8 mouse cellular contexts compared by ENCODE assay signal in the genomic region with DNA sequence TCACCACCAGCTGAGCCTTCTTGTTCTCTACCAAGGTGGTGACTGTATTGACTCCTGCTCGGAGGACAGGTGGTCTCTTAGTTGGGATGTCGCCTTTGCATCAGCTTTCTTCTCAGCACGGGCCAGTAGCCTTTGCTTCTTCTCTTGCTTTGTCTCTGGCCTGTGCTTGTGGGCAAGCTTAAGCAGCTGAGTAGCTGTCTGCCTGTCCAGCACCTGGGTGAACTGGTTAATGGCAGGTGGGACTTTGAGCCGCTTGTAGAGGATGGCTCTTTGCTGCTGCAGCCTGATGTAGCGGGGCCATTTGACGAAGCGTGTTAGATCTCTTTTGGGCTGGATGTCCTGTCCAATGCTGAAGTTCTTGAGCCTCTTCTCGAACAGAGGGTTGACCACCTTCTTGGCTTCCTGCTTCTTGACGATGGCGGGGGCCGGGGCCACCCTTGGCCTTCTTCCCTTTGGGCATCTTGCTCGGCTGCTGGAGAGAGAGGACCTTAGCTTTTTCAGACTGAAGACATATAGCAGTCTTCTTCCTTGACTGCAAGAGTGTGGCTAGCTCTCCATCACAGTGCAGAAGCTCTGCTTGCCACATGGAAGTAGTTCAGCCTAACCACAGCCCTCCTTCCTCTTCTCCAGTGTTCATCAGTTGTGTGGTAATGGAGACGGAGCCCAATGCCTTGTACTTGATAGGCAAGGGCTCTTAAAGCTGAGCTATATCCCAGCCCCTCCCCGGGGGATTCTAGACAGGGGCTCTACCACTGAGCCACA. TPM values are rescaled to one million over a fixed set of nuclear protein-coding genes. Genes with fewer than 3 reads are reported as not detected.
DNase-seq lines count a peak whose midpoint lies in the region; ATAC-seq and TF ChIP-seq lines count a peak whose summit lies in the region.
"Not testable (repeated sequence)": the region's sequence is repeated elsewhere in the genome, so short reads cannot be mapped to it uniquely, and the experiment has no call there.
"Had no signal": no experiment of that assay in that cellular context is flagged by ENCODE, and none has a peak within 500 bp of the region (broad histone marks: within the 10 kb centered on the region; RNA-seq: fewer than 3 reads in every experiment).

No protein-coding gene starts in this region.

- H3K4me1 ChIP-seq in bone marrow, adult 2 months (ENCODE audit: control insufficient read depth, insufficient read depth, low read length): peaks cover 18% of the 10 kb centered on the region
- H3K4me1 ChIP-seq in liver, postnatal 0 days (ENCODE audit: insufficient read depth): not testable (repeated sequence)

- not testable (repeated sequence) for H3K4me2 ChIP-seq in liver, postnatal 0 days (ENCODE audit: low read depth, low read length)

- WGBS in bone marrow, adult 2 months: 53% methylated on average over 14 of the region's 14 CpGs
- WGBS in liver, postnatal 0 days (ENCODE audit: insufficient replicate concordance): 71% methylated on average over 14 of the region's 14 CpGs

- H3K27me3 ChIP-seq in liver, postnatal 0 days (ENCODE audit: insufficient read depth, low read length): not testable (repeated sequence)

- H3K27ac ChIP-seq in bone marrow, adult 2 months (ENCODE audit: control insufficient read depth, insufficient read depth, low read depth, low read length, poor library complexity): peak overlapping the region; percentile 78
- peak overlapping the region; percentile 44; the same call in 1 of the 2 replicates for H3K27ac ChIP-seq in liver, postnatal 0 days (ENCODE audit: low read depth)

- H3K36me3 ChIP-seq in liver, postnatal 0 days (replicated peaks; ENCODE audit: insufficient read depth, low read length): not testable (repeated sequence)

- not testable (repeated sequence) for TF ChIP-seq POLR2A in bone marrow, adult 2 months (IDR thresholded peaks at IDR 0.05; ENCODE audit: borderline replicate concordance, control insufficient read depth, low read depth, low read length)

- H3K9ac ChIP-seq in liver, postnatal 0 days (replicated peaks): not testable (repeated sequence)

- not testable (repeated sequence) for TF ChIP-seq CTCF in bone marrow, adult 2 months (IDR thresholded peaks at IDR 0.05; ENCODE audit: control insufficient read depth, insufficient read depth, low read length); liver, postnatal 0 days (IDR thresholded peaks at IDR 0.05; ENCODE audit: low read depth)

- ATAC-seq in granulocyte monocyte progenitor cell, adult 5-6 weeks (replicated peaks; ENCODE audit: poor library complexity, severe bottlenecking): peak; percentile 80
- peak; percentile 81 to 94 for ATAC-seq in hematopoietic stem cell, adult 5-6 weeks (replicated peaks in 1 of 2; ENCODE audit: insufficient read depth in 1 of 2, low FRiP score in 2 of 2, low TSS enrichment in 1 of 2, low read depth in 1 of 2, poor library complexity in 2 of 2, severe bottlenecking in 2 of 2)
- ATAC-seq in liver, postnatal 0 days: not testable (repeated sequence)
- peak; percentile 78 for ATAC-seq in megakaryocyte progenitor cell, adult 5-6 weeks (replicated peaks; ENCODE audit: poor library complexity)
- ATAC-seq in monocyte, adult 5-6 weeks (replicated peaks; ENCODE audit: insufficient number of reproducible peaks, low FRiP score, low TSS enrichment, poor library complexity, severe bottlenecking): peak; percentile 82

- not testable (repeated sequence) for TF ChIP-seq EP300 in liver, postnatal 0 days (IDR thresholded peaks at IDR 0.05; ENCODE audit: low read depth)

- not testable (repeated sequence) for H3K9me3 ChIP-seq in liver, postnatal 0 days (ENCODE audit: low read length)

- DNase-seq in liver, postnatal 0 days: not testable (repeated sequence)
- peak; percentile 47 for DNase-seq in lung, postnatal 36 days

- H3K4me3 ChIP-seq in bone marrow, adult 2 months (replicated peaks; ENCODE audit: control insufficient read depth, low read depth, low read length); liver, postnatal 0 days (ENCODE audit: low read depth, low read length): not testable (repeated sequence)

RNA-seq across cellular contexts. Expression of a gene that starts 12.8 kb away (rescaled TPM):
- polyA plus RNA-seq in bone marrow, adult 2 months (2011; ENCODE audit: insufficient read depth, insufficient read length, low replicate concordance, missing spikeins): 40.9 and 47.7 TPM in 2 replicates
- total RNA-seq in granulocyte monocyte progenitor cell, adult 5-6 weeks (2014; fragmentation: Nextera tagmentation): 32.2 and 42.1 TPM in 2 replicates
- total RNA-seq in granulocyte monocyte progenitor cell, adult 5-6 weeks (2017): 45.2 and 89.4 TPM in 2 replicates
- 42.5 and 55.0 TPM in 2 replicates for total RNA-seq in hematopoietic stem cell, adult 5-6 weeks (2017)
- polyA plus RNA-seq in liver, postnatal 0 days (2015; fragmentation: Nextera tagmentation; extraction: Ambion mirVana): 19.6 and 19.9 TPM in 2 replicates
- total RNA-seq in megakaryocyte progenitor cell, adult 5-6 weeks (2015): 21.0 and 26.5 TPM in 2 replicates
- 51.5 and 78.2 TPM in 2 replicates for total RNA-seq in megakaryocyte progenitor cell, adult 5-6 weeks (2017)
- 11.6 to 44.1 TPM (median 27.7 TPM) in 3 replicates for total RNA-seq in monocyte, adult 5-6 weeks (2017)

RNA-seq across cellular contexts. Expression of a gene that starts 34.8 kb away (rescaled TPM):
- 5.1 and 6.3 TPM in 2 replicates for polyA plus RNA-seq in bone marrow, adult 2 months (2011; ENCODE audit: insufficient read depth, insufficient read length, low replicate concordance, missing spikeins)
- 32.9 and 67.0 TPM in 2 replicates for total RNA-seq in granulocyte monocyte progenitor cell, adult 5-6 weeks (2014; fragmentation: Nextera tagmentation)
- total RNA-seq in granulocyte monocyte progenitor cell, adult 5-6 weeks (2017): 10.9 and 13.9 TPM in 2 replicates
- total RNA-seq in hematopoietic stem cell, adult 5-6 weeks (2017): 3.6 and 7.4 TPM in 2 replicates
- 1.3 and 1.7 TPM in 2 replicates for polyA plus RNA-seq in liver, postnatal 0 days (2015; fragmentation: Nextera tagmentation; extraction: Ambion mirVana)
- total RNA-seq in megakaryocyte progenitor cell, adult 5-6 weeks (2015): 27.8 and 33.0 TPM in 2 replicates
- total RNA-seq in megakaryocyte progenitor cell, adult 5-6 weeks (2017): 12.1 TPM in 2 replicates
- 9.8 to 17.4 TPM (median 10.7 TPM) in 3 replicates for total RNA-seq in monocyte, adult 5-6 weeks (2017)
- polyA plus RNA-seq: G1E had no signal

RNA-seq across cellular contexts. Expression of a gene that starts 41.0 kb away (rescaled TPM):
- 13.1 and 33.3 TPM in 2 replicates for polyA plus RNA-seq in bone marrow, adult 2 months (2011; ENCODE audit: insufficient read depth, insufficient read length, low replicate concordance, missing spikeins)
- total RNA-seq in granulocyte monocyte progenitor cell, adult 5-6 weeks (2014; fragmentation: Nextera tagmentation): 24.7 and 38.2 TPM in 2 replicates
- total RNA-seq in granulocyte monocyte progenitor cell, adult 5-6 weeks (2017): 26.6 and 29.0 TPM in 2 replicates
- 25.8 and 26.5 TPM in 2 replicates for total RNA-seq in hematopoietic stem cell, adult 5-6 weeks (2017)
- 4.4 and 4.5 TPM in 2 replicates for polyA plus RNA-seq in liver, postnatal 0 days (2015; fragmentation: Nextera tagmentation; extraction: Ambion mirVana)
- 16.4 and 16.7 TPM in 2 replicates for total RNA-seq in megakaryocyte progenitor cell, adult 5-6 weeks (2015)
- total RNA-seq in megakaryocyte progenitor cell, adult 5-6 weeks (2017): 21.2 and 26.9 TPM in 2 replicates
- 49.2 to 68.3 TPM (median 57.3 TPM) in 3 replicates for total RNA-seq in monocyte, adult 5-6 weeks (2017)
